Mouse (Mus musculus) CD4-positive naive resting alpha-beta T cell, adult 76 days (primary cell): ENCODE data around the gene Trp53i13. TPM values are rescaled to one million over a fixed set of nuclear protein-coding genes. Genes with fewer than 3 reads are reported as not detected.

ENCODE experiments used
- total RNA-seq: library from RNA; stranded (reverse); gene quantifications from one replicate; pipeline ENCODE4 v1.2.4, GENCODE M21; 2023

Gene Trp53i13
- 20.1 TPM for total RNA-seq

GRCm38 (mm10) chr11:77515637-77516552 lies at the start of gene Trp53i13:
Trp53i13 (minus strand) TSS chr11:77515980.

DNA sequence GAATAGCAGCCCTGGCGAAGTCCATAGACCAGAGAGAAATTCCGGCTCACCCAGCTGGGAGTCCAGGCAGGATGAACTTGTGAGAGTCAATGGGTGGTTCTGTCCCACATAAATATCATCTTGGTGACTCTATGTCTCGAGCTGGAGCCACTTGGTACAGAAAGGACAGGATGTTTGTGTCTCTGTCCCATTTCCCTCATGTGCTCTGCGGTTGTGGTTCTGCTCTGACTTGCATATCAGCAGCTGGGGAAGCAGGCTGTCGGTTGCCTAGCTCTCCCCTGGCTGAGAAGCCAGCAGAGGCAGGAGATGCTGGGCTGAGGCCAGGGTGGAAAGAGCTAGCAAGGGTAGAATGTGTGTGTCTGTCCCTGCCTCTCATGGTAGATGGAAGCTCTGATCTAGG lies 3.3 kb upstream of the Trp53i13 start, which contains the start of gene Gm10392:
Gene Gm10392, minus strand, starts transcription at position 156 of the 400 bp plus-strand sequence.

DNA sequence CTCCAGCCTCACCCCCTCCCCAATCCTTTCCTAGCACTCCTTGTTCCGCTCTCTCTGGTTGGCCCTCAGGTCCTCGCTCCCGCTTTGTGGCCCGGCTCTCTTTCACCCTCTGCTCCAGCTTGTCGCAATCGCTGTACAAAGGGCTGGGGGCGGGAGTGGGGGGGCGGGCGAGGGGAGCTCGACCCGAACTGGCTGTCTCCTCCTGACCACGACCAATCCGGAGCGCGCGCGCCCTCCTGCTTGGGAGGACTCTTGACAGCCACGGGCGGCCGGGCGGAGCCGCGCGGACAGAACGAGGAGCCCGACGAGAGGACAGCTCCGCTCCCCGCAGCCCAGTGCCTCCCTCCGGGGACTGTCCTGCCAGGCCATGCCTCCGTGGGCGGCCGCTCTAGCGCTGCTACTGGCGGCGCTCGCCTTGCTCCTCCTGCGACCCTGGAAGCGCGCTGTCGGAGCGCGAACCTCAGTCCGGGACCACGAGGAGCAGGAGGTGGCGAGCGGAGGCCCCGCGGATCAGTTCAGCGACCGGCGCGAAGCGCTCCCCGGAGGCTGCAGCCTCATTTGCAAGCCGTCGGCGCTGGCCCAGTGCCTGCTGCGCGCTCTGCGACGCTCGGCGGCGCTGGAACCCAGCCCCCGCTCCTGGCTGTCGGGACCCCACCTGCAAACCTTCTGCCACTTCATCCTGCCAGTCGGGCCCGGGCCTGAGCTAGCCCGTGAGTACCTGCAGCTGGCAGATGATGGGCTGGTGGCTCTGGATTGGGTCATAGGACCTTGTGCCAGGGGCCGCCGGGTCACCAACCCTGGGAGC lies 746 bp downstream of the Trp53i13 start, which contains the start of gene Abhd15:
Gene Abhd15, plus strand, starts transcription at position 290 of the 805 bp plus-strand sequence.

GRCm38 (mm10) chr11:77493512-77494343 lies 22.1 kb downstream of the Trp53i13 start, which contains the start of gene Git1:
Git1 (plus strand) TSS chr11:77493562.

GRCm38 (mm10) chr11:77489591-77490235 lies 26.1 kb downstream of the Trp53i13 start, which contains the start of gene Ankrd13b:
Ankrd13b (minus strand) TSS chr11:77489678.

GRCm38 (mm10) chr11:77462283-77463100 lies 53.3 kb downstream of the Trp53i13 start, which contains the start of gene Coro6:
Coro6 (plus strand) TSS chr11:77462411.

Other genes starting within 250 kb of the Trp53i13 start
- 1.7 TPM for gene Coro6, start 53.6 kb downstream of the Trp53i13 start, total RNA-seq
- 14.2 TPM for gene Ankrd13b, start 26.3 kb downstream of the Trp53i13 start, total RNA-seq
- 37.0 TPM for gene Git1, start 22.4 kb downstream of the Trp53i13 start, total RNA-seq
- gene Abhd15, start 859 bp downstream of the Trp53i13 start, total RNA-seq: 3.9 TPM
- gene Gm10392, start 3.2 kb upstream of the Trp53i13 start, total RNA-seq: 2.8 TPM
- 36.8 TPM for gene Taok1, start 91.8 kb upstream of the Trp53i13 start, total RNA-seq
- 142 TPM for gene Nufip2, start 170.2 kb upstream of the Trp53i13 start, total RNA-seq
- not detected for gene Cryba1, start 209.3 kb upstream of the Trp53i13 start, total RNA-seq
- 68.6 TPM for gene Myo18a, start 247.3 kb upstream of the Trp53i13 start, total RNA-seq